Mouse (Mus musculus) embryonic facial prominence, embryonic 15.5 days (tissue): ENCODE data around the gene Epha3. TPM values are rescaled to one million over a fixed set of nuclear protein-coding genes. Genes with fewer than 3 reads are reported as not detected.
A peak's percentile ranks its signal among the peaks of the same experiment; 100 is the strongest.

Experiments
- ATAC-seq: fragments of 200-750 bp; cut with Nextera tagmentation; 2 replicates; pipeline ENCODE4 v1.8.0; 2017; ENCODE audit warnings: low read depth, moderate TSS enrichment; ENCODE audit not compliant: insufficient number of reproducible peaks, low FRiP score, low TSS enrichment
- H3K27ac ChIP-seq: fragments of 300-500 bp; sonication (generic); replicated peaks from 2 replicates; pipeline ENCODE4 v1.5.1; 2015; ENCODE audit warnings: mild to moderate bottlenecking, inconsistent platforms
- H3K27me3 ChIP-seq: fragments of 300-500 bp; sonication (generic); 2 replicates; pipeline ENCODE4 v1.6.1; 2015; ENCODE audit warnings: inconsistent platforms
- H3K36me3 ChIP-seq: fragments of 300-500 bp; sonication (generic); 2 replicates; pipeline ENCODE4 v1.6.1; 2015; ENCODE audit warnings: mild to moderate bottlenecking, inconsistent platforms
- H3K4me1 ChIP-seq: fragments of 300-500 bp; sonication (generic); 2 replicates; pipeline ENCODE4 v1.6.1; 2015; ENCODE audit warnings: inconsistent platforms
- H3K4me2 ChIP-seq: fragments of 300-500 bp; sonication (generic); replicated peaks from 2 replicates; pipeline ENCODE4 v1.6.1; 2015; ENCODE audit warnings: mild to moderate bottlenecking, inconsistent platforms
- H3K4me3 ChIP-seq: fragments of 300-500 bp; sonication (generic); replicated peaks from 2 replicates; pipeline ENCODE4 v1.5.1; 2015; ENCODE audit warnings: mild to moderate bottlenecking, inconsistent platforms
- H3K9ac ChIP-seq: fragments of 300-500 bp; sonication (generic); 2 replicates; pipeline ENCODE4 v1.6.1; 2015; ENCODE audit warnings: inconsistent platforms
- H3K9me3 ChIP-seq: fragments of 300-500 bp; sonication (generic); replicated peaks from 2 replicates; pipeline ENCODE4 v1.6.1; 2016; ENCODE audit warnings: inconsistent platforms
- WGBS: fragments of 180-500 bp; shearing (Covaris S2); methylation state at CpG from one replicate; pipeline ENCODE4 v1.1.7; 2015; 5-methylcytosine and 5-hydroxymethylcytosine counted together
- polyA plus RNA-seq: library from polyadenylated mRNA; unstranded; fragments of >200 nt; fragmentation: Nextera tagmentation; extraction: Ambion mirVana; gene quantifications from 2 replicates; pipeline ENCODE4 v1.2.1, GENCODE M21; 2015

Epha3 gene
- polyA plus RNA-seq, result 57.4 and 60.2 TPM in 2 replicates

DNA sequence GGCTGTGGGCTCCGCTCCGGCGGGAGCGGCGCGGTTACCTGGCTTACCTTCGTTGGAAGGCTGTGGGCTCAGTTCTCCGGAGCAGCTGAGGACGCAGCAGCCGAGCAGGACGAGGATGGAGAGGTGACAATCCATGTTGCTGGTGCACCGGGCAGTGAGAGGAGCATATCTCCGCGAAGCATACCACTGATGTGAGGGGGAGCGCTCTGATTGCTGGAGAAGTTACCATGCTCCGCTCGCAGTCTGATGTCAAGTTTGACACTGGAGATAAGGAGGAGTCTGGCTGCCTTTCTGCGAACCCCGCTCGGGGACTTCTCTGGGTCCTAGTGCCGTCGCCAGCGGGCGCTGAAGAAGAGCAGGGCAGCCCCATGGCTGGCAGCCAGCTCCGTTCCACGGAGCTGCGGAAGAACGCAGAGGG lies at the start of gene Epha3:
Gene Epha3 (minus strand): TSS at position 263 of the 418 bp plus-strand sequence.
- ATAC-seq, result peak; percentile 81; the same call in 1 of the 2 replicates
- Histone ChIP-seq H3K9me3 (no peaks in the 10 kb centered on the region), H3K4me1 (no peaks in the 10 kb centered on the region), H3K9ac (peak within 1 kb of the TSS; percentile 55), H3K4me3 (peak within 1 kb of the TSS; percentile 68), H3K27ac (peak within 1 kb of the TSS; percentile 68; the same call in 1 of the 2 replicates), H3K27me3 (no peaks in the 10 kb centered on the region), H3K36me3 (no peaks in the 10 kb centered on the region), H3K4me2 (peak within 1 kb of the TSS; percentile 86)
- WGBS, result under 1% methylated on average over 28 of the region's 28 CpGs

DNA sequence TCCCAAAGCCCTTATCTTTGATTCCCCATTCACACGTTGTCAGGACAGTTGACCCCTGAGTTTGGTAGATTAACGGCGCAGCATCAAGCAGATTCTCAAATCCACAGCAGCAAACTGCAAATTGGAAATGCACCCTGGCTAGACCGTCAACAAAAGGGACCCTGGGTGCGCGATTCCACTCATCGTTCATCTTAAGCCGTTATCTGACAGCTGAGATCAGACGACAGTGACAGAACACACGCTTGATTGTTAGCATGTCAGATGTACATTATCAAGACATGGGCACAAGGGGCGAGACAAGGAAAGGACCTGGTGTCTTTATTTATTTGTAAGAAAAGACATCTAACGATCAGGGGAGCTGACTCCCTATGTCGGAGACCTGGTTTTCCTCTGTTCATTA lies 39.5 kb upstream of the Epha3 start:
- Histone ChIP-seq H3K9ac (no peak overlapping the region), H3K4me1 (no peaks in the 10 kb centered on the region), H3K9me3 (no peaks in the 10 kb centered on the region), H3K27ac (no peak overlapping the region), H3K4me3 (no peak overlapping the region), H3K36me3 (no peaks in the 10 kb centered on the region), H3K4me2 (no peak overlapping the region), H3K27me3 (no peaks in the 10 kb centered on the region)
- no peak for ATAC-seq
- 65% methylated on average over 13 of the region's 13 CpGs for WGBS

DNA sequence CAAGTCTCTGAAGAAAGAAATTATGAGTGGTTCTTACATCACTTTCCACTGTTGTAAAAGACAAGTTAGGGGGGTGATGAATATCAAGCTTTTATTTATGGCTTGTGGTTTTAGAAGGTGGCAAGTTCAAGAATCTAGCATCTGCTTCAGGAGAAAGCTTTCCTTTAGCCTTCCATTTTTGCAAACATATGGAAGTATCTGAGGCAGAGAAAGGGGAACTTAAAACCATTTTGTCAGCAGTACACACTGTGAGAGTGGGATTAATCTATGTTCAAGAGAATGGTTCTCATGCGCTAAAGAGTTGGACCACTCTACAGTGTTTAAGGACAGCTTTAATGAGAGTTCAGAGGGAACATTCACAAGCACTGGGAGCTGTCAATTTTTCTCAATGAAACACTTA lies 17.2 kb upstream of the Epha3 start:
- Histone ChIP-seq H3K27ac (no peak overlapping the region), H3K9ac (no peak overlapping the region), H3K4me3 (no peak overlapping the region), H3K9me3 (no peaks in the 10 kb centered on the region), H3K36me3 (no peaks in the 10 kb centered on the region), H3K4me2 (no peak overlapping the region), H3K27me3 (no peaks in the 10 kb centered on the region), H3K4me1 (no peaks in the 10 kb centered on the region)
- ATAC-seq, result no peak
- 86% methylated on average over 1 of the region's 1 CpGs for WGBS

DNA sequence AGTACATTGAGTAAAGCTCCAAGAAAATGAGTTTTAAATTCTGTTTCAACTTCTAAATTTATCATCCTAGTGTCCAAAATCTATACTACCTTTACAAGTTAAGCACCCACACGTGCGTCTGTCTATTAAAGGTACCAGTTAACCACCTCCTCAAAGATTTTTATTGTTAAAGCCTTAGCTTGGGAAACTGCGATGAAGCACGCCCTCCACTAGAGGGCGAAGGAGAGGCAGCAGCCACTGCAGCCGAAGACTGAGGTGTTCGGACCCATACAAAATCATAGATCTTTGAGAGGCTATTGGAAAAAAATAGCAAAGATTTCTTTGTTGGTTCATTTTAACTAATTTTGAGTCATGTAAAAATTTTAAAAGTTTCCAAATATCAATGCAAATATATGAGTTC lies 8.3 kb upstream of the Epha3 start:
- ATAC-seq, result no peak
- Histone ChIP-seq H3K9me3 (no peaks in the 10 kb centered on the region), H3K36me3 (no peaks in the 10 kb centered on the region), H3K4me3 (no peak overlapping the region), H3K4me1 (no peaks in the 10 kb centered on the region), H3K4me2 (no peak overlapping the region), H3K9ac (no peak overlapping the region), H3K27ac (no peak overlapping the region), H3K27me3 (no peaks in the 10 kb centered on the region)
- 11% methylated on average over 7 of the region's 7 CpGs for WGBS

DNA sequence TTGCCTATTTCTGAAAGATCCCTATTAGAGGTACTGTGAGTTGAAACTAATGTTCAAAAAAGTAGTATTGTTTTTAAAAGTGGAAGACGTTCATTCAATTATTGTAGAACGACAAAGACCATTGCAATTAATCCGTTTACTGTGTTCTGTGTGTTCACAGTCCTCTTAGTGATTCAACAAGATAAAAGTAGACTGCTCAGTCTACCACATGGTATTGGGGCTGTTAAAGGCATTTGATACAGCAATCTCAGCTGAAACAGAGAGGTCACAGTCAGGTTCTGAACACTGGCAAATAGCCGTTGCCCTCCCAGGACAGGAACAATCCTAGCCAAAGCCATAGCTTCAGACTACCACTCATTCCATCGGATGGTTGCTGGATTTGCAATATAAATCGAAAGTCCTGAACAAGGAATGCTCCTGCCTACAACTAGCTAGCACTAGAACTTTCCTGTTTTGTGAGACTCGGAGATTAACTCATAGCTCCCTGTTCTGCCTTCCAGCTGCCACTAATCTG lies 545 bp upstream of the Epha3 start:
- no peaks in the 10 kb centered on the region for H3K9me3 ChIP-seq
- peak overlapping the region; percentile 68 for H3K4me3 ChIP-seq
- H3K4me1 ChIP-seq, result no peaks in the 10 kb centered on the region
- peak overlapping the region; percentile 86 for H3K4me2 ChIP-seq
- ATAC-seq, result no peak
- whole genome bisulfite sequencing, result 26% methylated on average over 7 of the region's 7 CpGs
- H3K36me3 ChIP-seq, result no peaks in the 10 kb centered on the region
- H3K9ac ChIP-seq, result no peak overlapping the region
- H3K27ac ChIP-seq, result 0 out of 2 replicates have a peak overlapping the region, but pooled peaks have one; percentile 68
- no peaks in the 10 kb centered on the region for H3K27me3 ChIP-seq

DNA sequence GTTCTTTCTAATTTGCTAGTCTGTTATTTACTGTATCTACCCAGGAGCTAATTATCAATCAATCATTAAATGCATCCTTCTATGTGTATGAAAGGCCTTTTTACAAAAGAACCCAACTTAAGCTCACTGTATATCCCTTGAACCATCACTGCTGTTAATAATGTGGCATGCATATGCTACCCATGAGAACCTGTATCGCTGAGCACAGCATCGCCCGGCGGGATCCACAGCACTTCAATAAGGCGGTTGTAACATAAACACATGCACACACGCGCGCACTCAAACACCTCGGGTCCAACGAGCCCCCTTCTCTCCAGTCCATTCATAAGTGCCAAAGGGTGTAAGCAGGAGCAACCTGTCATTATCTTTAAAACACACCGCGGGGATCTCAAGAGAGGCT lies 794 bp downstream of the Epha3 start:
- no peak overlapping the region for H3K27ac ChIP-seq
- no peaks in the 10 kb centered on the region for H3K4me1 ChIP-seq
- no peak overlapping the region for H3K9ac ChIP-seq
- H3K9me3 ChIP-seq, result no peaks in the 10 kb centered on the region
- peak overlapping the region; percentile 68 for H3K4me3 ChIP-seq
- WGBS, result 1% methylated on average over 12 of the region's 12 CpGs
- peak overlapping the region; percentile 86 for H3K4me2 ChIP-seq
- no peak for ATAC-seq
- H3K36me3 ChIP-seq, result no peaks in the 10 kb centered on the region
- H3K27me3 ChIP-seq, result no peaks in the 10 kb centered on the region

DNA sequence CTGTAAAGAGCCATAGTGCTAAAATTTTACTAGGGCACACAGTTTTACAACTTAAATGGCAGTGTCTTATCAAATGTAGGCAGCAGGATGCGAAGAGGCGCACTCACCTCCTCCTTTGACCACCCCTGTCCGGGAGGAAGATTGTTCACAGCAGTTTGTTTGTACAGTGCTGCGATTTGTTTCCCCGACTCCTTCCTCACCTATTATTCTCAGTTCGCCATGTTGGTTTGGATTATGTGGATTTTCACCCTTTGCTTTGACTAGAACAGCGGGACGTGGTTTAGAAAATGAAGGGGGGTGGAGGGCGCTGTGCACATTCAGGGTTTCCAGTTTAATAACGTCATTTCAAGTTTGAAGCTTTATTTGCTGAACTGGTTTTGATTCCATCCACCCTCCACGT lies 6.4 kb downstream of the Epha3 start:
- WGBS, result 2% methylated on average over 11 of the region's 11 CpGs
- H3K4me2 ChIP-seq, result peak overlapping the region; percentile 83
- ATAC-seq, result 0 out of 2 replicates have a peak, but pooled peaks have one; percentile 15

DNA sequence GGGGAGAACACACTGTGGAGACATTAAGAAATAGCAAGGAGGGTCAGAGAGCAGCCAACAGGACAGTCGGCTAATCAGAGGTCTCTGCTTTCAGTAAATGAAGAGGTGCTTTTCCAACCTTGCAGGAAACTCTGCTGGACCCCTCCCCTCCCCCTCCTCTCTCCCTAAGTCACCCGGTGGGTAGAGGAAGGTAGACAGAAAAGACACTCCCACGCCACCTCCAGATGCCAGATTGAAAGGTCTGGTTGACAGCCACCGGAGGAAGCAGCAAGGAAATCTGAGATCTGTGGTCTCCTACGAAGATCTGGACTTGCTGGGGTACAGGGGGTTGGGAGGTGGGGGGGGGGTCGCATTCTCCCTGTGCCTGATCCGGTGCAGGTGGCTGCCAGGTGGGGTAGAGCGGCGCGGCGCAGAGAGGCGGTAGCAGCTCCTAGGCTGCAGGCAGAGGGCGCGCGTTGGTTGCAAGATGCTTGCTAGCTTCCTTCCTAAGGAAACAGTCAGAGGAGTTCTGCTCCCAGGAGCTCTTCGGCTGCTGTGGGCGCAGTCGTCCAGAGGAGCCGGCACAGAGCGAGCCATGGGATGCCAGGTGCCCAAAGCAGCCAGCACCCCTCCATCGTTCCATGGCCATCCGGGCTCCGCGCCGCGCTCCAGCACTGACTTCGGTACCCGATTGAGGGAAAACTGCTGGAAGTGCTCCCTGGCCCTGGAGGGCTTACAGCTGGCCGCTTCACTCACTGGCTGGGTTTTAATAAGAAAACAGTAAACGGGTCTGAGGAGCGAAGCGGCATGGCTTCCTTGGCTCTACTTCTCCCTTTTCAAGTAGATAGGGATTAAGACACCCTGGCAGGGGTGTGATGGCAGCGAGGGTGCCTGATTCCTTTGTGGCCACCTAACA lies 7.1 kb downstream of the Epha3 start:
- under 1% methylated on average over 33 of the region's 33 CpGs for WGBS
- Histone ChIP-seq H3K4me1 (no peaks in the 10 kb centered on the region), H3K36me3 (no peaks in the 10 kb centered on the region), H3K4me3 (peak overlapping the region; percentile 61), H3K27ac (peak overlapping the region; percentile 83), H3K9ac (peak overlapping the region; percentile 51), H3K4me2 (peak overlapping the region; percentile 83), H3K9me3 (no peaks in the 10 kb centered on the region), H3K27me3 (no peaks in the 10 kb centered on the region)
- ATAC-seq, result peak; percentile 90

More for the DNA sequence above, 6.4 kb downstream of the Epha3 start:
- peak overlapping the region; percentile 51 for H3K9ac ChIP-seq
- H3K9me3 ChIP-seq, result no peaks in the 10 kb centered on the region
- H3K4me3 ChIP-seq, result peak overlapping the region; percentile 61
- H3K27me3 ChIP-seq, result no peaks in the 10 kb centered on the region
- no peaks in the 10 kb centered on the region for H3K36me3 ChIP-seq
- H3K27ac ChIP-seq, result peak overlapping the region; percentile 83
- no peaks in the 10 kb centered on the region for H3K4me1 ChIP-seq

DNA sequence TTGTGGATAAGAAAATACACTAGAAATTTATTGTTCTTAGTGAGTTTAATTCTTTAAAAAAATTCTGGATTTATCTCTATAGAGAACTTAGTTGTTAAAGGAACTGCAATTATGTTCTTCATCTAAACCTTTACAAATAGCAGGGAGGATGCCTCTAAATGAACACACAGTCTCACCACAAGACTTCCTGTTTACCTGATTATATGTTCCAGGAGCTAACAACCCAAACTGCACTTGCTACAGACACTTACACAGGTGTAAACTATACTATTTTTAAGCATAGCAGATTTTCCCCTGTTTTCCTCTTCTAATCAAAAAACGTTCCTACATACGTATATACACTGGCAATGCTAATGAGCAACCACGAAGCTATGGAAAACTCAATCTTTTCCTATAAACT lies 13.7 kb downstream of the Epha3 start:
- 67% methylated on average over 3 of the region's 3 CpGs for WGBS

DNA sequence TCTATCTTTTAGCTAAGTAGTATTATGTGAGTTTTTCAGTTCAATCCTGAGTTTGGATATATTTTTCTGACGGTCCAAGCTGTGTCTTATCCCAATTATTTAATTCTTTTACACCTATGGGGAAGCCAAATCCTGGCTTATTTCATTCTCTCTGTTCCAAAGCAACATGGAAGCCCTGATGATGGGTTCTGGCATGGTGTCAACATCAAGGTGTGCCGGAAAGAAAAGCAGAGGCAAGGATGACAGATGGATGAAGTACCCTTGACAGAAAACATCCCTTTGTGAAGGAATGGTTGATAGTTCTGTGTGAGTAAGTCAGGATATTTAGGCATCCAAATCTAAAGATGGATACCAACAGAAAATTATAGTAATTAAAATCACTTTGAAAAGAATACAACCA lies 21.1 kb downstream of the Epha3 start:
- WGBS, result 81% methylated on average over 2 of the region's 2 CpGs
- Histone ChIP-seq H3K4me2 (no peak overlapping the region), H3K9ac (no peak overlapping the region), H3K27ac (no peak overlapping the region), H3K36me3 (no peaks in the 10 kb centered on the region), H3K4me1 (no peaks in the 10 kb centered on the region), H3K27me3 (no peaks in the 10 kb centered on the region), H3K9me3 (no peaks in the 10 kb centered on the region), H3K4me3 (no peak overlapping the region)
- ATAC-seq, result no peak

More for the DNA sequence above, 13.7 kb downstream of the Epha3 start:
- no peaks in the 10 kb centered on the region for H3K36me3 ChIP-seq
- ATAC-seq, result no peak
- H3K4me2 ChIP-seq, result no peak overlapping the region
- H3K9ac ChIP-seq, result no peak overlapping the region
- no peaks in the 10 kb centered on the region for H3K9me3 ChIP-seq
- no peaks in the 10 kb centered on the region for H3K27me3 ChIP-seq
- H3K4me3 ChIP-seq, result no peak overlapping the region
- no peak overlapping the region for H3K27ac ChIP-seq
- H3K4me1 ChIP-seq, result no peaks in the 10 kb centered on the region

DNA sequence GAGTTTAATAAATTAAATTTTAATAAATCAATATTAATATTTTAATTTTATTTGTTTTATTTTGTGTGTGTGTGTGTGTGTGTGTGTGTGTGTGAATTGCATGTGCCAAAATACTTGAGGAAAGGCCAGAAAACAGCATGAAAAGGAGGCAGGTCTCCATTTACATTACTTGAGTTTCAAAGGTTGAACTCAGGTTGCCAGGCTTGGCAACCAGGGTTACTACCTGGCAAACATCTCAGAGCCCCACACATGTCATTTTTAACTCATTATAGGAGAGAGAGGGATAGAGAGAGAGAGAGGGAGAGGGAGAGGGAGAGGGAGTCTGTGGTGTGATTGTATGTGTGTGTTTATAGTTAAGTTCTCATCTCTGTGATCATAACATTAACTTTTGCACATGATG lies 26.5 kb downstream of the Epha3 start:
- Histone ChIP-seq H3K4me1 (no peaks in the 10 kb centered on the region), H3K9ac (no peak overlapping the region), H3K4me2 (no peak overlapping the region), H3K27ac (no peak overlapping the region), H3K36me3 (no peaks in the 10 kb centered on the region), H3K4me3 (no peak overlapping the region), H3K27me3 (no peaks in the 10 kb centered on the region), H3K9me3 (no peaks in the 10 kb centered on the region)
- no peak for ATAC-seq
